Mouse (Mus musculus) MEL (cell line): ENCODE measurements around the gene Clpb. TPM values are rescaled to one million over a fixed set of nuclear protein-coding genes. Genes with fewer than 3 reads are reported as not detected.

ENCODE experiments used
- DNase-seq: peaks from one replicate; pipeline ENCODE4 v3.0.0; 2011; ENCODE audit warnings: low read depth, low spot score
- H3K27ac ChIP-seq: 2 replicates; pipeline ENCODE4 v1.5.1; 2012; ENCODE audit warnings: low read depth, mild to moderate bottlenecking, control low read depth, low read length, moderate library complexity; ENCODE audit not compliant: control insufficient read depth
- H3K27me3 ChIP-seq, 2 experiments: fragments of 150-350 bp in 1 of 2; sonication (generic) in 1 of 2; 2 replicates each; pipeline ENCODE4 v1.6.1; 2012; ENCODE audit warnings: low read length in 2 of 2, mild to moderate bottlenecking in 2 of 2, improper control_type of control experiment in 1 of 2, moderate library complexity in 1 of 2; ENCODE audit not compliant: insufficient read depth in 2 of 2, control insufficient read depth in 1 of 2
- H3K36me3 ChIP-seq, 2 experiments: 2 replicates each; pipeline ENCODE4 v1.6.1; 2012 to 2014; ENCODE audit warnings: low read length in 2 of 2, improper control_type of control experiment in 1 of 2, inconsistent platforms in 1 of 2, mild to moderate bottlenecking in 1 of 2; ENCODE audit not compliant: insufficient read depth in 2 of 2, control insufficient read depth in 1 of 2
- H3K4me1 ChIP-seq, 2 experiments: fragments of 150-350 bp in 1 of 2; sonication (generic) in 1 of 2; 2 replicates each; pipeline ENCODE4 v1.6.1; 2012; ENCODE audit warnings: low read length in 2 of 2, improper control_type of control experiment in 1 of 2, mild to moderate bottlenecking in 1 of 2; ENCODE audit not compliant: insufficient read depth in 2 of 2, control insufficient read depth in 1 of 2
- H3K4me3 ChIP-seq, 2 experiments: fragments of 150-350 bp in 1 of 2; sonication (generic) in 1 of 2; 2 replicates each; pipeline ENCODE4 v1.5.1; 2012; ENCODE audit warnings: low read depth in 2 of 2, low read length in 2 of 2, mild to moderate bottlenecking in 2 of 2, moderate library complexity in 2 of 2, control low read depth in 1 of 2, improper control_type of control experiment in 1 of 2; ENCODE audit not compliant: control insufficient read depth in 1 of 2, insufficient read depth in 1 of 2
- H3K79me2 ChIP-seq: 2 replicates; pipeline ENCODE4 v1.6.1; 2012; ENCODE audit warnings: mild to moderate bottlenecking, low read length, moderate library complexity; ENCODE audit not compliant: control insufficient read depth, poor library complexity, insufficient read depth
- H3K9ac ChIP-seq: 2 replicates; pipeline ENCODE4 v1.6.1; 2012; ENCODE audit warnings: low read depth, mild to moderate bottlenecking, control low read depth, low read length, moderate library complexity; ENCODE audit not compliant: control insufficient read depth, poor library complexity, severe bottlenecking
- H3K9me3 ChIP-seq: fragments of 150-350 bp; sonication (generic); replicated peaks from 2 replicates; pipeline ENCODE4 v1.6.1; 2012; ENCODE audit warnings: mild to moderate bottlenecking, low read length, improper control_type of control experiment, moderate library complexity; ENCODE audit not compliant: insufficient read depth
- BHLHE40 ChIP-seq: IDR thresholded peaks from 2 replicates; pipeline ENCODE4 v1.6.1; 2012; ENCODE audit warnings: low read depth, mild to moderate bottlenecking, inconsistent platforms, low read length, improper control_type of control experiment, borderline replicate concordance
- CHD1 ChIP-seq: IDR thresholded peaks from 2 replicates; pipeline ENCODE4 v1.6.1; 2012; ENCODE audit warnings: low read depth, mild to moderate bottlenecking, inconsistent platforms, low read length, improper control_type of control experiment
- CHD2 ChIP-seq: IDR thresholded peaks from 2 replicates; pipeline ENCODE4 v1.6.1; 2011; ENCODE audit warnings: low read length, improper control_type of control experiment
- CTCF ChIP-seq, 3 experiments: IDR thresholded peaks in 2 of 3; conservative IDR thresholded peaks in 1 of 3; 2 replicates each; pipeline ENCODE4 v1.5.1; 2011 to 2012; ENCODE audit warnings: low read length in 3 of 3, low read depth in 2 of 3, mild to moderate bottlenecking in 2 of 3, improper control_type of control experiment in 1 of 3, inconsistent platforms in 1 of 3, mixed read lengths in 1 of 3, moderate library complexity in 1 of 3; ENCODE audit not compliant: control insufficient read depth in 1 of 3, insufficient read depth in 1 of 3, poor library complexity in 1 of 3, severe bottlenecking in 1 of 3
- ELF1 ChIP-seq: IDR thresholded peaks from 2 replicates; pipeline ENCODE4 v1.6.1; 2014; ENCODE audit warnings: low read depth, mild to moderate bottlenecking, inconsistent platforms, low read length, improper control_type of control experiment, moderate library complexity
- EP300 ChIP-seq, 2 experiments: IDR thresholded peaks; 2 replicates each; pipeline ENCODE4 v1.6.1; 2011; ENCODE audit warnings: improper control_type of control experiment in 2 of 2, low read length in 2 of 2, low read depth in 1 of 2, mild to moderate bottlenecking in 1 of 2
- GABPA ChIP-seq: IDR thresholded peaks from 2 replicates; pipeline ENCODE4 v1.6.1; 2012; ENCODE audit warnings: low read depth, mild to moderate bottlenecking, inconsistent platforms, low read length, improper control_type of control experiment, moderate library complexity
- GATA1 ChIP-seq: IDR thresholded peaks from 2 replicates; pipeline ENCODE4 v1.6.1; 2011; ENCODE audit warnings: low read depth, low read length, improper control_type of control experiment
- JUND ChIP-seq: IDR thresholded peaks from 2 replicates; pipeline ENCODE4 v1.6.1; 2011; ENCODE audit warnings: low read depth, mild to moderate bottlenecking, improper control_type of control experiment, low read length
- KAT2A ChIP-seq: conservative IDR thresholded peaks from 2 replicates; pipeline ENCODE4 v1.6.1; 2012; ENCODE audit warnings: low read depth, low read length, improper control_type of control experiment, inconsistent platforms
- MAFK ChIP-seq: IDR thresholded peaks from 2 replicates; pipeline ENCODE4 v1.6.1; 2011; ENCODE audit warnings: low read depth, mild to moderate bottlenecking, low read length, improper control_type of control experiment, borderline replicate concordance
- MAZ ChIP-seq: IDR thresholded peaks from 2 replicates; pipeline ENCODE4 v1.6.1; 2012; ENCODE audit warnings: low read depth, mild to moderate bottlenecking, inconsistent platforms, low read length, improper control_type of control experiment
- MXI1 ChIP-seq: IDR thresholded peaks from 2 replicates; pipeline ENCODE4 v1.6.1; 2011; ENCODE audit warnings: mild to moderate bottlenecking, low read depth, low read length, improper control_type of control experiment
- MYB ChIP-seq: IDR thresholded peaks from 2 replicates; pipeline ENCODE4 v1.6.1; 2011; ENCODE audit warnings: mild to moderate bottlenecking, low read depth, low read length, improper control_type of control experiment
- MYC ChIP-seq: IDR thresholded peaks from 2 replicates; pipeline ENCODE4 v1.6.1; 2011; ENCODE audit warnings: low read depth, mild to moderate bottlenecking, low read length, improper control_type of control experiment, moderate library complexity
- NELFE ChIP-seq: IDR thresholded peaks from 2 replicates; pipeline ENCODE4 v1.6.1; 2011; ENCODE audit warnings: low read depth, low read length, improper control_type of control experiment
- NRF1 ChIP-seq: IDR thresholded peaks from 2 replicates; pipeline ENCODE4 v1.6.1; 2014; ENCODE audit warnings: low read depth, mild to moderate bottlenecking, inconsistent platforms, low read length, improper control_type of control experiment, moderate library complexity; ENCODE audit not compliant: poor library complexity, insufficient read depth, severe bottlenecking
- POLR2AphosphoS5 ChIP-seq: IDR thresholded peaks from 2 replicates; pipeline ENCODE4 v1.6.1; 2012; ENCODE audit warnings: low read depth, borderline replicate concordance, mild to moderate bottlenecking, inconsistent platforms, low read length, moderate library complexity, mixed read lengths
- RAD21 ChIP-seq: IDR thresholded peaks from 2 replicates; pipeline ENCODE4 v1.6.1; 2011; ENCODE audit warnings: mild to moderate bottlenecking, low read depth, low read length, improper control_type of control experiment
- RCOR1 ChIP-seq: IDR thresholded peaks from 2 replicates; pipeline ENCODE4 v1.6.1; 2012; ENCODE audit warnings: low read depth, mild to moderate bottlenecking, inconsistent platforms, low read length, improper control_type of control experiment
- TBP ChIP-seq: IDR thresholded peaks from 2 replicates; pipeline ENCODE4 v1.8.0; 2011; ENCODE audit warnings: low read depth, low read length, improper control_type of control experiment
- TCF12 ChIP-seq: IDR thresholded peaks from 2 replicates; pipeline ENCODE4 v1.6.1; 2014; ENCODE audit warnings: low read depth, mild to moderate bottlenecking, inconsistent platforms, low read length, improper control_type of control experiment, moderate library complexity
- USF1 ChIP-seq: IDR thresholded peaks from 2 replicates; pipeline ENCODE4 v1.6.1; 2014; ENCODE audit warnings: low read depth, mild to moderate bottlenecking, inconsistent platforms, low read length, improper control_type of control experiment, moderate library complexity
- ZNF384 ChIP-seq: IDR thresholded peaks from 2 replicates; pipeline ENCODE4 v1.6.1; 2012; ENCODE audit warnings: low read depth, mild to moderate bottlenecking, inconsistent platforms, low read length, improper control_type of control experiment
- polyA plus RNA-seq, 2 experiments: library from polyadenylated mRNA; stranded (reverse) in 1 of 2; unstranded in 1 of 2; fragments of >175 nt in 1 of 2; fragments of >200 nt in 1 of 2; gene quantifications; 2 replicates each; pipeline versions ENCODE4 v1.2.1 to v1.2.4; 2012; ENCODE audit warnings: low replicate concordance in 2 of 2, low read depth in 1 of 2; ENCODE audit not compliant: insufficient read length in 2 of 2, insufficient read depth in 1 of 2, missing spikeins in 1 of 2
- total RNA-seq: library from RNA; depleted of rRNA; stranded (reverse); fragments of 300-350 nt; gene quantifications from 2 replicates; pipeline ENCODE4 v1.2.3, GENCODE M21; 2012

The Clpb gene
- total and polyA plus RNA-seq, 3 experiments, result 59.0 to 71.5 TPM; not detected in 1

- TF ChIP-seq GABPA (no peak), BHLHE40 (0 out of 2 replicates have a peak, but pooled peaks have one; percentile 10), CHD1 (no peak), NELFE (no peak), TBP (no peak), MYB (no peak), RCOR1 (no peak), MAZ (peak; percentile 67; the same call in 1 of the 2 replicates), USF1 (no peak), RAD21 (peak; percentile 92), ELF1 (no peak), TCF12 (no peak), CHD2 (no peak)
Measured at GRCm38 (mm10) chr7:101653681-101654209, 9.7 kb upstream of the Clpb start (continued).

DNA sequence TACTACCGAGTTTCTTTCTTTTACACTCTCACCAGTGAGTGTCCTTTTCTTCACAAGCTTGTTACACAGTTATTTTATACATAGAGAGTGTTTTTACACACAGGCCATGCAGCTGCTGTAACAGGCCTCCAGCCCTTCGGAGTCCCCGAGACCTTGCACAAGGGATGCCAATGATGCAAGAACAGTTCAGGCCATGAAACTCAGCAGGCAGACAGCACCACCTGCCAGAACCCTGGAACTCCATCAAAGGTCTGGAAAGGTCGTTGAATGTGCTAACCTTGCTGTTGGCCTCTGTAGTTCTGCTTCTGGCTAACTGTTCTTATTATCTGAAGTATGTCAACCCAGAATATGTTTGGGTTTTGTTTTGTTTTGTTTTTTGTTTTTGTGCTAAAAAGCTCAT is 8.5 kb upstream of the Clpb start:
- TF ChIP-seq MAFK, result no peak
- TF ChIP-seq KAT2A, result no peak
- no peak for TF ChIP-seq USF1
- TF ChIP-seq JUND, result no peak
- no peak for TF ChIP-seq EP300 (IDR thresholded peaks at IDR 0.05; ENCODE audit: low read depth in 1 of 2, low read length in 2 of 2)
- TF ChIP-seq ZNF384, result no peak
- no peak for TF ChIP-seq MYB
- TF ChIP-seq MAZ, result no peak
- no peak for TF ChIP-seq POLR2AphosphoS5
- TF ChIP-seq MXI1, result no peak
- no peak for TF ChIP-seq CTCF (IDR thresholded peaks at IDR 0.05 in 2 of 3, conservative IDR thresholded peaks at IDR 0.05 in 1 of 3; ENCODE audit: control insufficient read depth in 1 of 3, insufficient read depth in 1 of 3, low read depth in 2 of 3, low read length in 3 of 3, poor library complexity in 1 of 3, severe bottlenecking in 1 of 3)
- no peak for TF ChIP-seq MYC
- no peak for TF ChIP-seq GATA1
- no peak for TF ChIP-seq NRF1
- TF ChIP-seq, all 39 proteins: peak for 0
- Histone ChIP-seq H3K27me3 (peaks cover under 1 to 4% of the 10 kb centered on the region in 2 experiments; a peak in 2 of 4 replicates), H3K79me2 (no peaks in the 10 kb centered on the region), H3K4me3 (no peak overlapping the region), H3K4me1 (no peaks in the 10 kb centered on the region), H3K9me3 (no peaks in the 10 kb centered on the region), H3K36me3 (no peaks in the 10 kb centered on the region), H3K9ac (no peak overlapping the region), H3K27ac (no peak overlapping the region)
- DNase-seq, result no peak
